Mouse (Mus musculus) 416B (cell line): ENCODE measurements around the gene Coq5.

ENCODE experiments used
- DNase-seq: peaks from one replicate; pipeline ENCODE4 v3.0.0; 2011; ENCODE audit warnings: low read depth

Gene Coq5

DNA sequence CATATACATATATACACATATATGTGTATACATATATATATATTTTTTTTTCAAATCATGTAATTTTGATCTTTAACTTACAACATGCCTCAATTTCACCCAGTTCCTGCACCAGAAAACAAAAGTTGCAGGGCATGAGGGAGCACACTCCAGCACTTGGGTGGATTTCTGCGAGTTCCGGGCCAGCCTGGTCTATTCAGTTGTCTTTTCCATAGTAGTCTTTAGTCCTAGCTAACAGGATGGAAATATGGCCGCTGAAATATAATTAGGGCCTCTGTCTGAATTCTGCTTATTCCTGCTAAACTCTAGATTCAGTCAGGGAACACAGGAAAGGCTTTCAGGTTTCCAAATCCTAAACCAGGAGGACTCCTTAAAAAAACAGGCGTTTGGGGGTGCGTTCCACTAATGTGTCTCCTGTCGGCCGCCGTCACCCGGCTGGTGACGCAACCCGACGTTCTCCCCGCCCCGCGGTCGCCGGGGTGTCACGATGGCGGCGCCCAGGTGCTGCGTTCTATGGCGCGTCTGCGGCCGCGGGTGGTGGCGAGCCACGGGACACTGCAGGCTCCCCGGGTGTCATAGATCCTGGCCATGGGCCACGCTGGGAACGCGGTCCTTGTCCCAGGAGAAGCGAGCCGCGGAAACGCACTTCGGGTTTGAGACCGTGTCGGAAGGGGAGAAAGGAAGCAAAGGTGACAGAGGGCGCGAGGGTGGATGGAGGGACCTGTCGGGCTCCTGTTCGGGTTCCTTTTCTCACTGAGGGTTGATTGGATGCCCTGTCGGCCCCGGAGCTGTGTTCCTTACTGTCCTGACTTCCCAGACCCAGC lies at the start of gene Coq5:
Coq5 (plus strand) TSS at position 441 of the 824 bp plus-strand sequence.
- DNase-seq: peak; percentile 77

DNA sequence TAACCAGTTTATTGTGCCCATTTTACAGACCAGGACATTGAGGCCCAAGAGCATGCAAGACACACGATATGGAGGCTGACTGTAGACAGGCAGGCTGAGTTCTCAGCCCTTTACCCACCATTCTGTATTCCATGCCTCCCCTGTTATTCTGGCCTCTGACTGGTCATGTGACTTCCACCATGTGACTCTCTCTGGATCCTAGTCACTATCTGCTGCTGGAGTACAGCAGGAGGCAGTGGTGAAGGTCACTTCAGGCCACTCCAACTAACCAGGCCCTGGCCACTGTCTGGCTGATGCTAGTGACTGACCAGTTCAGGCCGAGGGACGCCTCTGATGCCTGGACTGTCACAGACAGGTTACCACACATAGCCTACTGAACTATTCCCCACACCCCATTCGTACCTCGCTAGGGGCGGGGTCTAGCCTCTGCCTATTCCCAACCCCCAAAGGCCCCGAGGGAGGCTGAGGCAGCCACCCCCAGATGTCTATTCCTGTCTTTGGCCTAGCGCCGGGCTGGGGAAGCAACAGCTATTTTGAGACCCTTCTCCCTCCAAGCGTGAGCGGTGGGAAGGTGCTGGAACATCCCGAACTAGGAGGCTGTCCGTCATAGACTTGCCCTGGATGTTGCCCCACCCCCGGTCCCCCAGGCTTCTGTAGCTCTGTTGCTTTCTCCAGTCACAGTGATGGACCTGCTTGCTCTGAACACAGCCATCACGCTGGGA lies 48.5 kb upstream of the Coq5 start:
- no peak for DNase-seq

DNA sequence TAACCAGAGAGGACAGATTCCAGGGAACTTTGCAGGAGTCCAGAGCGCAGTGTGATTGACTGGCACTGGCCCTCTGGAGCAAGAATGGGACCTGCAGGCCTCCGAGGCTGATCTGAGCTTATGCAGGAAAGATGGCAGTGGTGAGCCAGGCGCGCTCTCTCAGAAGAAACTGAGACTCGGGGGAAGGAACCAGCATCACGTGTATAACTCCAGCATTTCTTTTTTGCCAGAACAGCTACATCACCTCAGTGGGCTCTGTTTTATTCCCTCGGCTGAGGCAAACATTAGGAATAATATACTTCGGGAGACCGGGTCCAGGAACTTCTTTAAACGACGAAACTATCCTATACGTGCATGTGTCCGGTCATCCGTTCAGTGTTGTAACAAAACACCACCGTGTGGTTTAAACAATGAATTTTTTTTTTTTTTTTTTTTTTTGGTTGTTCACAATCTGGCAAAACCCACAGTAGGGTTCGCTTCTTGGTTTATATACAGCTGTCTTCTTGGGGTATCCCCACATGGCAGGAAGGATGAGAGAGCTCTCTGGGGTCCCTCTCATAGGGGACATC lies 47.8 kb upstream of the Coq5 start:
- peak; percentile 55 for DNase-seq

DNA sequence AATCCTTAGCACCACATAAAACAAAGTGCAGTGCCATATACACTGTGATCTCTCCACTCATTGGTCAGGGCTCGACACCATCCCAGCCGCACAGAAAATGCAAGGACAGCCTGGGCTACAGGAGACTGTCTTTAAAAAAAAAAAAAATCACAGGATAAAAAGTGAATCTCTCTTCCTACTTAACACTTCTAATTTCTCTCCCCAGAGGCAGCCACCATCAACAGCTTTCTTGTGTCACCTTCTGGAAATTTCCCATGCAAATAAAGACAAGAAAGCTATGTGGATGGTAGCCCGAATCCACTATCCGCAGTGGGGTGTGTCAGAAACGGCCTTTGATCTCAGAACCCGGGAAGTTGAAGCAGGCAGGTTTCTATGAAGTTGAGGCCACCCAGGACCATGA lies 47.0 kb upstream of the Coq5 start:
- no peak for DNase-seq

DNA sequence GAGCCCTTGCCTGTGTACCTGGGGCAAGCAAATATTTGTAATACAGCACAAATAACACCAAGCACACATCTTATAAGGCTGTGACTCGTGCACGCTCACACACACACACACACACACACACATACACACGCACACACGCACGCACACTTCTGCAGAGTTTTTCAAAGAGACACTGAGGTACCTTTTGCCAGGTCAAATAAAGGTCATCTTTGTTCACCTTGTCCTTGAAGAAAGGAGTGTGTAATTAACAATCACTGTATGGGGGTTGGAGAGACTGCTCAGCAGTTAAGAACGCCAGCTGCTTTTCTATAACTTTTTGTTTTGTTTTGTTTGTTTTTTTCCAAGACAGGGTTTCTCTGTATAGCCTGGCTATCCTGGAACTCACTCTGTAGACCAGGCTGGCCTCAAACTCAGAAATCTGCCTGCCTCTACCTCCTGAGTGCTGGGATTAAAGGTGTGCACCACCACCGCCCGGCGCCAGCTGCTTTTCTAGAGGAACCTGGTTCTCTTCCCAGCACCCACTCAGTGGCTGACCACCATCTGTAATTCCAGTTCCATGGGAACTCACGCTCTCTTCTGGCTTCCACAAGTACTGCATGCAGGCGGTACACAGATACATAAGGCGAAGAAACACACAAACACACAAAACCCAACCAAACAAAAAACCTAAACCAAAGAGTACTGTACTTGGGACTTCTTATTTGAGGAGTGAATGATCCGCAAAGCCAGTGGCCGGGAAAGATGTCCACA lies 46.3 kb upstream of the Coq5 start:
- DNase-seq: no peak

DNA sequence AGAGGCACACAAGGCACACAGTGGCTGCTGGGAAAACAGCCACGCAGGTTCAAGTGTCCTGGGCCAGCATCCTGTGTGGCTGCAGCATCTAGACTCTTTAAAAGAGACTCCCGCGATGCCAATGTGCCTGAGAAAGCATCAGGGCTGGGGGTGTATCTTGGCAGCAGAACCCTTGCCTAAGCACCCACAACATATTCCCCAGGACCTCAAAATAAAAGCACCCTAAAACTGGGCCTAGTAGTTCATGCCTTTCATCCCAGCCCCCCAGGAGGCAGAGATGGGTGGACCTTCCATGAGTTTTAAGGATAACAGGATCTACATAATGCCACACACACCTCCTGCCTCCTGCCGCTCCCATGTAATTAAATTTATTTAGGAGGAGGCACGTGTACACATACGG lies 44.9 kb upstream of the Coq5 start:
- no peak for DNase-seq

DNA sequence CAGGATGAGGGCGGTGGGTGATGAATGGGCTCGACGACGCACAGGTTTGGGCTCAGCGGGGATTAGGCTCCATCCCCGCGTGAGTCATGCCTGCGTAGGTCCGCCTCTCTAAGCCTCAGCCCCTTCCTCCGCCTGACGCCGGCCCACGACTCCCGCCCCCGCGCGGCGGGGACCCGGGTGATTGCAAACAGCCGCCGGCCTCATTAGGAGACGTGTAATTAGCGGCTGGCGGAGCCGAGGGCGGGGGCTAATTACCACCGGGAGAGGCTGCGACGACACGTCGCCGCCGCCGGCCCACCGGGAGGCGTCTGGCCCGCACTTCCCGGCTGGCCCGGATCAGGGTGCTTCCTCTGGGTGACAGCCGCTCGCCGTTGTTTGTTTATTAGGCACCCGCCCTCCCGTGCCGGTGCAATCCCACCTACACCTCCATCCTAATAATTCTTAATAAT lies 44.1 kb upstream of the Coq5 start:
- DNase-seq: peak; percentile 61

DNA sequence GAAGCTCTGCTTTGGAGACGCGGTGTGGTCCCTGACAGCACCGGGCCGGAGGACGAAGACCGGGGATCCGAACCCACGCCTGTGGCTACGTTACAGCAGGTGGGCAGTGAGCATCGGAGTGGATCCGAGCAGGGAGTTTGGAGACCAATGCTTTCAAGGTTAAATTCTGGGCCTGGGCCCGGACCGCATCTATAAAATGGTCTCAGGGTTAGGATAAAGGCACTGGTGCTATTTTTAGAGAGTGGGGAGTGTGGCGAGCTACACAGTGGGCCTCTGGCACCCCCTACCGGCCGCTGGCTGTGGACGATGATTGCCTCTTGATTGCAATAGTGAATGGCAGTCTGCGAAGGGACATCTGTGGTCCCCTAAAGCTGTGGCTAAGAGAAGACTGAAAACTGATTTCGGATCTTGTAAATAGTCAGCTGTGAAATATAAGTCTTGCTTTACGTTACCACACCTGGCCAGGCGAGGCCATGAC lies 43.6 kb upstream of the Coq5 start, which contains the start of gene Pop5:
Pop5 (plus strand) TSS at position 51 of the 478 bp plus-strand sequence.
- peak; percentile 84 for DNase-seq

DNA sequence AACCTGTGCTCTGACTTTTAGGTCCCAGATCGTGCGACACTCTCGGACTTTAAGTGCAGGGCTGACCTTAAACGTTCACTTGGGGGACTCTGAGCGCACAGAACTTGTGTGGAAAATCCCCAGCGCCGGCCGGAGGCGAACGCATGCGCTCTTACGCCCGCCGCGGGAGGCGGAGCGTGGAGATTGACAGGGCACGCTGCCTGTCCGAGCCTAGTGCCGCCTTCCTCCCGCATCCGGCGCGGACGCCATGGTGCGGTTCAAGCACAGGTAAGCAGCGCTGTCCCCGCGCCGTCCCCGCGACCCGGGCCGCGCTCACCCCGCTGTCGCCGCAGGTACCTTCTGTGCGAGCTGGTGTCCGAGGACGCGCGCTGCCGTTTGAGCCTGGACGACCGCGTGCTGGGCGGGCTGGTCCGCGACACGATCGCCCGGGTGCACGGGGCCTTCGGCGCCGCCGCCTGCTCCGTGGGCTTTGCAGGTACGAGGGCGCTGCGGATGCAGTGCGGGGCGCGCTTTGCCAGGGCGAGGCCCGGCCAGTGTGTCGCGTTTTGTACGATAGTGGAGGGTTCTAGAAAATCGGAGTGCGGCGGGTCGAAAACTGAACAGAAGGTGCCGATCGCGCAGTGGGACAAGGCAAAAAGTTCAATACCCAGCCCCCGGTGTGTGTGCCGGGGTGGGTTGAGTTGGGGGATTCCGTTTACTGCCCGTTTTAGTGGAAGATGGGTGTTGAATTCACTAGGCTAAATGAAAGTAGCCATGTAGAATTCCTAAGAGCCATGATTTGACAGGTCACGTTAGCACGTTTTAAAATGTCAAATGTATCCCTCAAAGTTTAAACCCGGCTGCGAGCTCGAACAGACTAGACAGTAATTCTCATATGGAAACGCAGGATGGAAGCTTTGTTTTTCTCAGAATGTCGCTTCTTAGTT lies 41.4 kb upstream of the Coq5 start:
- peak; percentile 91 for DNase-seq

DNA sequence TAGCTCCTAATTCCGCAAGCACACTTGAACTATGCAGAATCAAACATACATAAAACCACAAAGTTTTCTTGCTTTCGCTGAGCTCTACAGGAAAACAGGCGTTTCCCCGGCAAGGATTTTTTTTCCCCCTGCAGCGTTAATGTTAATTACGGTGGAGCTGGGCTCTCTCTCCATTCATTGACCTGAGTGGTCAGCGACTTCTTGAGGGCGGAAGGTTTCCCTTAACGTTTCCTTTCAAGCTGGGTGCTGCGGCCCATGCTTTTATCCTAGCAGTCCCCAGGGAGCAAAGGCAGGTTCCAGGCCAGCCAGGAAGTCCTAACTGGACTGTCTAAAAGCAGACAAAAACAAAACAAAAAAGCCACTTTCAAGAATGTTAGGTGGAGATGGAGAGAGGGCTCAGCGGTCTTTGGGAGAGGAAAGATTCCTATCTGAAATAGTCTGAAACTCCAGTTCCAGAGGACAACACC lies 40.7 kb upstream of the Coq5 start:
- peak; percentile 31 for DNase-seq

DNA sequence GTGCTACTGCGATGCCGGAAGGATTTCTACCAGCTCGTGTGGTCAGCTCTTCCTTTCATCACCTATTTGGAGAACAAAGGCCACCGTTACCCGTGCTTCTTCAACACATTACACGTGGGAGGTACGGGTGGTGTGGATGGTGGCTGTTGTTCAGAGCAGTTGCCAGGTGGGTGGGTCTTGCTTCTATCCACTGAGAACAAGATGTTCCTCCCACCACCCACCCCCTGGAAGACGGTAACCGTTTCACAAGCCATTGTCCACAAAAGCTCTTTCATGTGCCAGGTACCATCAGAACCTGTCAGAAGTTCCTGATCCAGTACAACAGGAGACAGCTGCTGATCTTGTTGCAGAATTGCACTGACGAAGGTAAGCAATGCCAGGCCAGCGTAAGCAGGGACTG lies 39.3 kb upstream of the Coq5 start:
- no peak for DNase-seq

DNA sequence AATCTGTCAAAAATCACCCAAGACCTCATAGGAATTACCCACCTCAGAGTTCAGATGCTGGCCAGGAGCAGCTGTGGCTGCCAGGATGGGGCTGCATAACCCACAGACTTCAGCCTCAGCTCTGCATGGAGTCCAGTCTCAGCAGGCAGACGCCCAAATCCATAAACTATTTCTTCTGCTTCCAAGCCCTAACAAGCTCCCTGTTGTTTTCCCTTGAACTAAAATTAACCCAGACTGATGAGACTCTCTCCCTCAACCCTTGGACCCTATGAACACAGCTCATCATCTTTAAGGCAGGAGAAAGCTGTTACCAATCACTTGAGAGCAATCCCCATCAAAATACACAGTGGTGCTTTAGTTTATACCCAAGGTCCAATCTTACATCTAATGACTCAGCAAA lies 24.0 kb upstream of the Coq5 start:
- DNase-seq: no peak

DNA sequence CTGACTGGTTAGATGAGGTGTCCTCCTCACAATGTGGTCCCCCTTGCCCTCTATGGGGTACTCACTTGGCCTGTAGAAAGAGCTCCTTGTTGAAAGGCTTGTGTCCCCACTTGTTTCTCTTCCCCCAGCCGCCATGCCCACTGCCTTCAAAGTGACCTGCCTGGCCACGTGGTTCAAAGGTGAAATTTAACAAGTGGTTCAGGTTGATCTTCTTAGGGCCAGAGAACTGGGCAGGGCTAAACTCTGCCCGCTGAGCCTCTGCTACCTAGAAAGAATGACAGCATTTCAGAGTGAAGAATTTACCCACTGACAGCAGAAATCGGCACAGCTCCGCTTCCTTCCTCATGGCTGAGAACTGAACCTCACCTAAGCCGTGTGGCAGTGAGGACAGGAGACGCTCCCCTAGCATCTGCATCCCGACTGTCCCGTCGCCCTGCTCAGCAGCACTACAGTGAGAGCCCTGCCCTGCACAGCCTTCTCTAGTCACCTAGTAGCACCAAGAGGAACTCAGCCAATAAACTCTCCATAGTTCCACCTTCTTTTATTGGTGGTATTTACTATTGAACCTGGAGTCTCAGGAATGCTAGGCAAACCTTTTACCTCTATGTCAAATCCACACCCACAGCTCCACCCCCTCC lies 22.4 kb upstream of the Coq5 start:
- no peak for DNase-seq

DNA sequence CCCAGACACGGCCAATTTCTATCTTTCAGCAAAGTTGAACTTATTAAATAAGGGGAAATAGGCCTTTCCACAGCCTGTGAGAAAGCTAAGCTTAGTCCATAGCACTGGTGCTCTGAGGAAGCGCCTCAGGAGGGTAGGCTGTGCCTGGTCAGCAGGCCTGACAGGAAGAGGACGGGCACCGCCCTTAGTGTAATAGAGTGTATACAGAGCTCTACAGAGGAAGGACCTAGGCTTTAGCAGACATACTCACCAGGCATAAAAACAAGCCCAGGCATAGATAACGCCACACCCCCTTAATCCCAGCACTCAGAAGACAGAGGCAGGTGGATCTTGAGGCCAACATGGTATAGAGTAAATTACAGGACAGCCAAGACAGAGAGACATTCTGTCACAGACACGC lies 19.1 kb upstream of the Coq5 start:
- DNase-seq: no peak

DNA sequence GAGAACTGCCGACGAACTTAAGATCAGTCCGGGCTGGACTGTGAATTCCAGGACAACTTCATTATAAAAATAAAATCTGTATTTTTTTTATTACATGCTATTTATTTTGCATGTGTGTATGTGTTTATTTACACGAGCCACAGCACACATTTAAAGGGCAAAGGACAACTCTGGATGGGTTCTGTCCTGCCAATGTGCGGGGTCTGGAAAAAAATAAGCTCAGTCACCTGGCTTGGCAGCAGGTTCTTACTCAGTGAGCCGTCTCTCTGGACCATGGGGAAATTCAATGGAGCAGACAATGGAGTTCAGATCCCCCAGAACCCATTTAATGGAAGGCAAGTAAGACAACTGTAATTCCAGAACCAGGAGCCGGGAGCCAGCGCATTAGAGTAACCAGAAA lies 18.3 kb upstream of the Coq5 start:
- no peak for DNase-seq

DNA sequence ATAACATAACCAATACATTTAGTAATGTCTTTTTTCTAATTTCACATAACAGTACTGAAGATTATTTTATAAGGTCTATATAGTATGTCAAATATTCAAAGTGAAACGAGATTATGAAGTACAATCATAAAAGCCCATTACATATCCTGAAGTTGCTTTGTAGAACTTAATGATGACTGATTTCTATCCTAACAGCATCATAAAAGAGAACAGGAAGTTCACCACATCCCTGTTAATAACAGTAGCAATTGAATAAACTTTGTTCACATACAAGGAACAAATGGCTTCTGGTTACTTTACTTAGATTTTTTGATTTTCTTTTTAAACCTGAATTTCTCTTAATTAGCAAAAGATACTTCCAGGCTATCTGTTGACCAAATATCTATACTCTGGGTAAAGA lies 17.6 kb upstream of the Coq5 start:
- no peak for DNase-seq

DNA sequence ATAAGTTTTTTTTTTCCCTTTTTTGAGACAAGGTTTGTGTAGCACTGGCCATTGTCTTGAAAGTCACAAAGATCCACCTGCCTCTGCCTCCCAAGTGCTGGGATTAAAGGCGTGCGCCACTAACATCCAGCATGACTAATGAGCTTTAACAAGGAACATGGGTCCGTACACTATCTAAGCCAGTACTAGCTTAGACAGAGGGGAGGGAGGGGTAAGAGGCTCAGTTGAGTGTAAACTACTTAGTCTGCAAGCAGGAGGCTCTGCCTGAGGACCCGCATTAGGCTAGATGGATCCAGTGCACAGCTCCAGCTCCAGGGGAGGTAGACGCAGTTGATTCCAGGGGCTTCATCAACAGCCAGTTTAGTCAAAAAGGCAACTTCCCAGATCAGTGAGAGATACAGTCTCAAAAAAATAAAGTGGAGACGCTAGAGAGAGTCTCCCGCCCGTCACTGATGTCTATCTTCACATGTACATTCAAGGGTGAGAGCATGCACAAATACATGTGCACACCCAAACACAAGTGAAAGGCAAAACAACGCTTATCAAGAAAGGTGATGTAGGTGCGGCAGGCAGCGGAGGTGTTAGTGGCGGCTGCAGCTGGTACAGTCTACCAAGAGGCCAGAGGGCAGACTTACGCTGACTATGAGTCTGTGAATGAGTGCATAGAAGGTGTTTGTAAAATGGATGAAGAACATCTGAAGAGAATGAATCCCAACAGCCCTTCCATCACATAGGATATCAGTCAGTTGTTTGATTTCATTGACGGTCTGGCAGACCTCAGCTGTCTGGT lies 16.8 kb upstream of the Coq5 start:
- DNase-seq: no peak

DNA sequence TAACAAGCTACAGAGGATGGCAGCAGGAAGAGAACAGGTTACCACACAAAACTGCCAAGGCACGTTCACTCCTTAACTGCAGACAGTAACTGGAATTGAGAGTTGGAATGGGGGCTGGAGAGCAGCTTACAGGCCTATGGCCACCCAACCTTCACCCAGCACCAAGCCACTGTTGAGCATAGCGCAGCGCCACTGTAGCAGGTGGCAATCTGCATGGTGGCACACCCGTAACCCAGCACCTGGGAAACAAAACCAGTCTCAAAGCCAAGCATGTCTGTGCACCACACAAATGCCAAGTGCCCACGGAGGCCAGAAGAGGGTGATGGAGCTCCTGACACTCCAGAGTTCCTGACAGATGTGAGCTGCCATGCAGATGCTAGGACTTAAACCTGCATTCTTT lies 13.1 kb upstream of the Coq5 start:
- no peak for DNase-seq

DNA sequence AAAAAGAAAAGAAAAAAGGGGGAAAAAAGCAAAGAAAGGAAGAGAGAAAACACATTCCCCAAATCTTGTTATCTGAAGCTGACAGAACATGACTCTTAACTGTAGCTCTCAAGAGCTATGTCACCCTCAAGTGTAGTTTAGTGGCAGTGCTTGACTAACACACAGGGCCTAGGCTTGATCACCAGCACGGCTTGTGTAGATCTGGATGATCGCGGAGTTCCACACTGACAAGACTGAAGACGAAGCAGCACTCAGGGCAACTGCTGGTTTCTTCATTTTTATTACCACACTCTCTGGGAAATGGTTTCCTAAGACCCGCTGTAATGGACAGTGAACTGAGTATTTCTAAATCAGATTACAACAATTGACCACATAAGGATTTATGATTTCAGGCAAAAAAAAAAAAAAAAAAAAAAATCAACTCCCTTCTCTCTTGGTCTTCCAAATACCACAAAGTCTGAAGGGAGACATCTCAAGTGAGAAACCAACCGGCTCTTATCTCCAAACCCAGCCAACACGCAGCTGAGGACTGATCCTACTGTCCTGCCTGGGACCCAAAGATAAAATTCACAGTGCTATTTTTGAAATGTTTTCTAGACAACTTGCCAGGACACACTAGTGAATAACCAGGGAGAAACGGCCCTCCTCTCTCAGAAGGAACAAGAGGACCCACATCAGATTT lies 12.5 kb upstream of the Coq5 start:
- DNase-seq: peak; percentile 91
